Mouse (Mus musculus) heart, adult 2 months (tissue): ENCODE measurements around the gene Ehbp1. TPM values are rescaled to one million over a fixed set of nuclear protein-coding genes. Genes with fewer than 3 reads are reported as not detected.

Experiments
- DNase-seq, 2 experiments: peaks; one replicate each; pipeline ENCODE4 v3.0.0; 2021
- H3K27ac ChIP-seq: fragments of 200-600 bp; 2 replicates; pipeline ENCODE4 v1.8.1; 2022
- H3K27me3 ChIP-seq: fragments of 200-500 bp; 2 replicates; pipeline ENCODE4 v1.6.1; 2012; ENCODE audit warnings: mild to moderate bottlenecking, low read length, inconsistent platforms, mixed read lengths; ENCODE audit not compliant: control insufficient read depth, insufficient read depth
- H3K36me3 ChIP-seq: fragments of 200-500 bp; 2 replicates; pipeline ENCODE4 v1.6.1; 2012; ENCODE audit warnings: low read length, inconsistent platforms; ENCODE audit not compliant: control insufficient read depth, insufficient read depth
- H3K4me1 ChIP-seq: fragments of 200-500 bp; 2 replicates; pipeline ENCODE4 v1.6.1; 2011; ENCODE audit warnings: low read length; ENCODE audit not compliant: control insufficient read depth, insufficient read depth
- H3K4me3 ChIP-seq: fragments of 200-600 bp; 2 replicates; pipeline ENCODE4 v1.8.1; 2022
- H3K79me2 ChIP-seq: fragments of 200-500 bp; replicated peaks from 2 replicates; pipeline ENCODE4 v1.6.1; 2012; ENCODE audit warnings: mild to moderate bottlenecking, inconsistent platforms, low read length, moderate library complexity, mixed read lengths; ENCODE audit not compliant: control insufficient read depth, insufficient read depth
- H3K9ac ChIP-seq: fragments of 200-500 bp; 2 replicates; pipeline ENCODE4 v1.6.1; 2012; ENCODE audit warnings: low read depth, mild to moderate bottlenecking, control low read depth, inconsistent platforms, low read length, mixed read lengths
- CTCF ChIP-seq: fragments of 200-600 bp; IDR thresholded peaks from 2 replicates; pipeline ENCODE4 v1.8.1; 2022; ENCODE audit warnings: antibody characterized with exemption, mild to moderate bottlenecking, moderate library complexity
- EP300 ChIP-seq: fragments of 200-500 bp; IDR thresholded peaks from 2 replicates; pipeline ENCODE4 v1.6.1; 2011; ENCODE audit warnings: low read depth, low read length, control low read depth; ENCODE audit not compliant: insufficient read depth
- POLR2A ChIP-seq: fragments of 200-500 bp; IDR thresholded peaks from 2 replicates; pipeline ENCODE4 v1.6.1; 2011; ENCODE audit warnings: mild to moderate bottlenecking, low read depth, low read length, control low read depth; ENCODE audit not compliant: insufficient read depth
- WGBS: fragments of 180-500 bp; shearing (Covaris S2); methylation state at CpG from one replicate; pipeline ENCODE4 v1.1.7; 2018; 5-methylcytosine and 5-hydroxymethylcytosine counted together
- intact Hi-C: fragments of 180-260 bp; cut with DNase I; formaldehyde crosslinking; loops from one replicate; pipeline ENCODE4 v1.15.1; 2025
- polyA plus RNA-seq: library from polyadenylated mRNA; depleted of rRNA; stranded (reverse); fragments of >200 nt; gene quantifications from 2 replicates; pipeline ENCODE4 v1.2.3, GENCODE M21; 2012
- total RNA-seq, 2 experiments: library from RNA; stranded (reverse); gene quantifications; 2 replicates each; pipeline ENCODE4 v1.2.3; 2021

Gene Ehbp1
- total and polyA plus RNA-seq, 3 experiments: 21.3 to 133 (median 111) TPM

DNA sequence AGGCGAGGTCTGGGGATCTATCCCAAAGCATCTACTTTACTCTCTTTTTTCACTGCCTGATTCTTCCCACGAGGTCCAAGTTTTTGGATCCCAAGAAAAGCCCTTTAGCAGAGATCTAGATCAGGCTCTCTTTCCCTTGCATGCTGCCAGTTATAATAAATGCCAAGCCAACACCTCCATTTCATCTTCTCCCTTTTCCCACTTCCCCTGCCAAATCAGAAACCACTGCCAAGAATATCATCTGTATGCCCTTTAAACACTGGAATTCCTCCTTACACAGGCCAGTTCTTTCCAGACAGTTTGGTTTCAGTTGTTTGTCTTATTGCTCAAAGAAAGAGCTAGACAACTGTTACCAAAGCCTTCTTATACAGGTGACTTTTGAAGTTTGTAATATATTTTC, 27.7 kb upstream of the Ehbp1 start:
- no peaks in the 10 kb centered on the region; the same call in 1 of the 2 replicates for H3K4me1 ChIP-seq
- H3K27ac ChIP-seq: no peak overlapping the region
- H3K79me2 ChIP-seq: no peaks in the 10 kb centered on the region
- no peak for DNase-seq
- TF ChIP-seq EP300 (no peak), POLR2A (no peak)
- intact Hi-C loops: no loop called here
- 39% methylated on average over 2 of the region's 2 CpGs for WGBS
- no peak overlapping the region for H3K4me3 ChIP-seq
- H3K36me3 ChIP-seq: no peaks in the 10 kb centered on the region
- no peak overlapping the region for H3K9ac ChIP-seq
- H3K27me3 ChIP-seq: no peaks in the 10 kb centered on the region

DNA sequence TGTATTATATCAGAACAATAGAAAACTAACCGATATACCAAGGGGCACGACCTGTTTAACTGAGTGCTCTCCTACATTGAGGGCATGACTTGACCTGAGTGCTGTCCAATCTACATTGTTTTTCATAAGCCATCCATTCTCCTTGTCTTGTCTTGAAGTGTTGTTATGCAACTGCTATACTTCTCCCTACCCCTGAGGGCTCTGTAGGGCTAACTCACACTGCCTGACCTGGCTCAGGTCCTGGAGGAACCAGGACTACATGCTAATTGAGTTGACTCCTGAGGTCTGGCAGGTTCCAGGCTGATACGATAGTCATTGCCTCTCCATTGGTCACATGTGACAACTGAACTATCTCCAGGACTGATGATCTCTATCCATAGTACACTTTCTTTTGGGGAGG, 26.5 kb upstream of the Ehbp1 start:
- no peak for TF ChIP-seq CTCF
- TF ChIP-seq POLR2A: no peak
- no peak for TF ChIP-seq EP300
- no peak overlapping the region for H3K4me3 ChIP-seq

DNA sequence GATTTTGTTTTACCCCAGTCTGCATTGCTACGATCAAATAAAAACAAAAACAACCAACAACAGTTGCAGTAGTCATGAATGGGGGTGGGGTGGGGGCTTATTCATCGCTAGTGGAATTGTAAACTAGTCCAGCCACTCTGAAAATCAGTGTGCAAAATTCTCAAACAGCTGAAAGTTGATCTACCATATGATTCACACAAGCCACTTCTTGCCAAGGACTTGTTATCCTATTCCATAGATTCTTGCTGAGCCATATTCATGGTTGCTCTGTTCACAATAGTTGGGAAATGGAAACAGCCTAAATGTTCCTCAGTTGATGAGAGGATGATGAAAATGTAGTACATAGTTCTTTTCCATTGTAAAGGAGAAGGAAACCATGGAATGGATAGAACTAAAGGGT, 24.4 kb upstream of the Ehbp1 start:
- H3K27ac ChIP-seq: no peak overlapping the region
- DNase-seq: no peak
- intact Hi-C loops: no loop called here
- H3K9ac ChIP-seq: no peak overlapping the region
- no peaks in the 10 kb centered on the region for H3K27me3 ChIP-seq
- H3K79me2 ChIP-seq: no peaks in the 10 kb centered on the region
- no peaks in the 10 kb centered on the region for H3K36me3 ChIP-seq
- H3K4me1 ChIP-seq: no peaks in the 10 kb centered on the region; the same call in 1 of the 2 replicates
- no peak for TF ChIP-seq CTCF
- TF ChIP-seq POLR2A: no peak
- TF ChIP-seq EP300: no peak
- H3K4me3 ChIP-seq: no peak overlapping the region
- 76% methylated on average over 2 of the region's 2 CpGs for WGBS

More for the DNA sequence above, 26.5 kb upstream of the Ehbp1 start:
- no peak for DNase-seq
- no peaks in the 10 kb centered on the region for H3K79me2 ChIP-seq
- intact Hi-C loops: no loop called here
- H3K36me3 ChIP-seq: no peaks in the 10 kb centered on the region
- H3K4me1 ChIP-seq: no peaks in the 10 kb centered on the region; the same call in 1 of the 2 replicates
- H3K27ac ChIP-seq: no peak overlapping the region
- no peak overlapping the region for H3K9ac ChIP-seq
- no peaks in the 10 kb centered on the region for H3K27me3 ChIP-seq
- 93% methylated on average over 3 of the region's 3 CpGs for WGBS

DNA sequence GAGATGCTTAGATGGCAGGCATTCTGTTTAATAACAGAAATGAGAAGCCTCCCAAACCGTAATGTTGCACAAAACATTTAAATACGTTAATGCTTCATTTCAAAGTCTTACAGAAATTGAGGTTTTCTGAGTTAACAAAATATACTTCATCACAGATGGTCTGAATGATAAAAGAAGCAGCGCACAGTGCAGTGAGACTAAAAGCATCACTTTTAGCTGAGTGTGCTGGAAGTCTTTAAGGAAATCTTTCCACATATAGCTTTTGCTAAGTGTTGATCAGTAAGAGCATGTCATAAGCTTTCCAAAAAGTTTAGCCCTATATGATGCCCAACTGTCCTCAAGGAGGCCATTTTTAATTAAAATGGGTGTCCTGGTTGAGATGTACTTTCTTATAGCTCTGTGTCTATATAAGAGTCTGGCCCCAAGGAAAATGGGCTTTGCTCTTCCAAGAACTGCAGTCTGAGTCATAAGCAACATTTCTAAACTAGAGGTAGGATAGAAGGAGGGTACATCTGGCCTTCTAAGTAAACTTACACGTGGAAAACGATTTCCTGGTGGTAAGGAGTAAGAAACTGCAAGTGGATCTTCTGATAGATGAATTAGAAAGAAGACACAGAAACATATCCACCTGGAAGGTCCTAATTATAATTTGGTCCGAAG, 12.0 kb upstream of the Ehbp1 start:
- Histone ChIP-seq H3K9ac (no peak overlapping the region), H3K27me3 (no peaks in the 10 kb centered on the region), H3K27ac (no peak overlapping the region), H3K4me1 (no peaks in the 10 kb centered on the region), H3K4me3 (no peak overlapping the region), H3K36me3 (no peaks in the 10 kb centered on the region), H3K79me2 (no peaks in the 10 kb centered on the region)
- TF ChIP-seq EP300 (no peak), CTCF (no peak), POLR2A (no peak)
- DNase-seq: no peak
- 76% methylated on average over 6 of the region's 6 CpGs for WGBS
- intact Hi-C loops: no loop called here

DNA sequence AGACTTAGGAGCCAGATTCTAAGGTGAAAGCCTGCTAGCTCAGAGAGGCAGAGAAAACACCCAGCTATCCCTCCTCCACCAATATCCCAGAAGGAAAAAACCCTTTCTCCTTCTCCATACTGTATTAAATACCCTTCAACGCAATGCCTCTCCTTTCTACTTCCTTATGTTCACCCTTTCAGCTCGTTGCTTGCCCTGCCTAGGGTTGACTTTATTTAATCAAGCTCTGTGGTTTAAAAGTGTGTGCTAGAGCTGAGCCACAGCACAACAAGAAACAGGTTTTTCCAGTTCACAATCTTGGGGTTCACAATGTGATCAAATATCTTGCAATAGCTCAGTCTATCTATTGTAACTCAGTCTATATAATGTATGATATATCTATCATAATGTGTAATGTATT, 7.9 kb upstream of the Ehbp1 start:
- Histone ChIP-seq H3K27me3 (no peaks in the 10 kb centered on the region), H3K4me3 (no peak overlapping the region), H3K36me3 (no peaks in the 10 kb centered on the region), H3K27ac (no peak overlapping the region), H3K4me1 (no peaks in the 10 kb centered on the region; the same call in 1 of the 2 replicates), H3K79me2 (no peaks in the 10 kb centered on the region), H3K9ac (no peak overlapping the region)
- intact Hi-C loops: no loop called here
- DNase-seq: no peak
- WGBS: 72% methylated on average over 2 of the region's 2 CpGs
- TF ChIP-seq CTCF (no peak), EP300 (no peak), POLR2A (no peak)

DNA sequence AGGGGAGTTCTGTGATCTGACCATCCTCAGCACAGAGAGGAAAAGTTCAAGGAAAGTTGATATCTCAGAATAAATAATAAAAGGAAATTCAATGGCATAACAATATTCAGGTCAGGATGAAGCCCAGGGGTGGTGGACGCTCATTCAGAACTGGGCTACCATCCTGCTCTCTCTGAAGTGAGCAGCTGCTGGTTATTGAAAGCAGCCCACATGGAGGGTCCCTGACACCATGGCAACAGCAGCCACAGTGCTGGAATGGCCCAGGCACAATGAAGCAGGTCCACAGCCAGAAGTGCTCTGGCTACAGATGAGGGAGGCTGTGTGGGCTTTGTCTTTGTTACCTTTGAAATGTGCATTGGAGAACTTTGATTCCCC, 6.4 kb upstream of the Ehbp1 start:
- intact Hi-C loops: no loop called here
- 79% methylated on average over 1 of the region's 1 CpGs for WGBS
- Histone ChIP-seq H3K4me1 (no peaks in the 10 kb centered on the region; the same call in 1 of the 2 replicates), H3K27me3 (no peaks in the 10 kb centered on the region), H3K79me2 (no peaks in the 10 kb centered on the region), H3K27ac (no peak overlapping the region), H3K9ac (no peak overlapping the region), H3K4me3 (no peak overlapping the region), H3K36me3 (no peaks in the 10 kb centered on the region)
- TF ChIP-seq POLR2A: no peak
- TF ChIP-seq EP300: no peak
- TF ChIP-seq CTCF: no peak
- no peak for DNase-seq
